Mouse (Mus musculus) midbrain, embryonic 15.5 days (tissue): Measurements from ENCODE around the gene Exoc6b. TPM values are rescaled to one million over a fixed set of nuclear protein-coding genes. Genes with fewer than 3 reads are reported as not detected.

Experiments
- ATAC-seq: fragments of 200-750 bp; cut with Nextera tagmentation; replicated peaks from 2 replicates; pipeline ENCODE4 v1.8.0; 2017; ENCODE audit warnings: moderate TSS enrichment
- H3K27ac ChIP-seq: fragments of 300-500 bp; sonication (generic); 2 replicates; pipeline ENCODE4 v1.5.1; 2015; ENCODE audit warnings: mild to moderate bottlenecking, inconsistent platforms
- H3K27me3 ChIP-seq: fragments of 300-500 bp; sonication (generic); replicated peaks from 2 replicates; pipeline ENCODE4 v1.6.1; 2015; ENCODE audit warnings: inconsistent platforms
- H3K36me3 ChIP-seq: fragments of 300-500 bp; sonication (generic); replicated peaks from 2 replicates; pipeline ENCODE4 v1.6.1; 2015; ENCODE audit warnings: inconsistent platforms
- H3K4me1 ChIP-seq: fragments of 300-500 bp; sonication (generic); 2 replicates; pipeline ENCODE4 v1.6.1; 2015; ENCODE audit warnings: inconsistent platforms
- H3K4me2 ChIP-seq: fragments of 300-500 bp; sonication (generic); 2 replicates; pipeline ENCODE4 v1.6.1; 2015; ENCODE audit warnings: inconsistent platforms, mild to moderate bottlenecking, moderate library complexity
- H3K4me3 ChIP-seq: fragments of 300-500 bp; sonication (generic); 2 replicates; pipeline ENCODE4 v1.5.1; 2015; ENCODE audit warnings: mild to moderate bottlenecking, inconsistent platforms
- H3K9ac ChIP-seq: fragments of 300-500 bp; sonication (generic); 2 replicates; pipeline ENCODE4 v1.6.1; 2015; ENCODE audit warnings: mild to moderate bottlenecking, inconsistent platforms
- H3K9me3 ChIP-seq: fragments of 300-500 bp; sonication (generic); 2 replicates; pipeline ENCODE4 v1.6.1; 2016; ENCODE audit warnings: inconsistent platforms
- WGBS: fragments of 180-500 bp; shearing (Covaris S2); methylation state at CpG from one replicate; pipeline ENCODE4 v1.1.7; 2015; ENCODE audit warnings: mixed read lengths; 5-methylcytosine and 5-hydroxymethylcytosine counted together
- polyA plus RNA-seq: library from polyadenylated mRNA; unstranded; fragments of >200 nt; fragmentation: Nextera tagmentation; extraction: Ambion mirVana; gene quantifications from 2 replicates; pipeline ENCODE4 v1.2.1, GENCODE M21; 2015

Exoc6b gene
- polyA plus RNA-seq, 1 experiment from 2014 or later, result 60.9 TPM

GRCm38 (mm10) chr6:84568880-84569279 is 500.4 kb downstream of the Exoc6b start:
- H3K36me3 ChIP-seq, result no peaks in the 10 kb centered on the region
- H3K9ac ChIP-seq, result no peak overlapping the region
- H3K4me1 ChIP-seq, result peaks cover 11% of the 10 kb centered on the region; the same call in 1 of the 2 replicates
- 76% methylated on average over 6 of the region's 6 CpGs for WGBS
- H3K9me3 ChIP-seq, result no peaks in the 10 kb centered on the region
- 0 out of 2 replicates have a peak, but pooled peaks cover 3% of the 10 kb centered on the region for H3K27me3 ChIP-seq
- no peak for ATAC-seq
- no peak overlapping the region for H3K27ac ChIP-seq
- no peak overlapping the region for H3K4me3 ChIP-seq
- no peak overlapping the region for H3K4me2 ChIP-seq

Other genes starting within 250 kb of the Exoc6b start
- 24.8 and 25.6 TPM in 2 replicates for gene Spr, start 68.3 kb upstream of the Exoc6b start, polyA plus RNA-seq
- gene Emx1, start 117.9 kb upstream of the Exoc6b start, polyA plus RNA-seq, result 1.4 and 3.2 TPM in 2 replicates